In the genomic region with DNA sequence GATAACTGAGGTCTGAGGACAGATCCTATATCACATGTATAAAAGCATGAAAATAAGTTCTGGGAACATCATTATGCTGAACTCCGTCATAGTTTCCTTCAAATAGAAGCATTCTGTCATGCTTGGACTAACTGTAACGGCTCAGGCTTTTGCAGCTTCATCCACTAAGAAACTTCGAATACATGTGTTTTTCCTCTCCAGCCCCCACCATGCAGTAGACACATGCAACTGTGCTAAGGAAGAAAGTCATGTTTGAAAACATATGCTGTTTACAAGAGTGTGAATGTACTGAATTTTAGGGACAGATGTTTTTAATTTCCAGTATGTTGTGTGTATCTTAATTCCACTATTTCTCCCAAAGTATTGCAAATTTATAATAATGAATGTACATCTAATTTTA, we compare ENCODE assay signal across 23 mouse cellular contexts.
"Had no signal": no experiment of that assay in that cellular context is flagged by ENCODE, and none has a peak within 500 bp of the region (broad histone marks: within the 10 kb centered on the region; RNA-seq: fewer than 3 reads in every experiment).

No protein-coding gene starts in this region.

- DNase-seq: kidney, adult 2 months; kidney, postnatal 14 days; kidney, postnatal 4 days; liver, postnatal 0 days; lung, embryonic 14.5 days; lung, postnatal 10 days; lung, postnatal 36 days; retina, postnatal 1 day; right cerebral cortex, postnatal 25 days; spleen, adult 18-20 months; thymus, adult 18-20 months; thymus, postnatal 14 days; thymus, postnatal 4 days had no signal

- ATAC-seq: intestine, postnatal 0 days; liver, postnatal 0 days; midbrain, embryonic 13.5 days; midbrain, embryonic 16.5 days had no signal

- H3K4me1 ChIP-seq: midbrain, embryonic 10.5 days had no signal

- H3K27ac ChIP-seq: liver, embryonic 14.5 days; midbrain, embryonic 10.5 days; midbrain, embryonic 13.5 days; neural tube, embryonic 13.5 days had no signal

- H3K4me2 ChIP-seq: limb, embryonic 12.5 days; liver, embryonic 11.5 days; lung, embryonic 14.5 days; midbrain, embryonic 13.5 days; neural tube, embryonic 13.5 days had no signal

- H3K4me3 ChIP-seq: limb, embryonic 12.5 days; megakaryocyte, embryonic 14.5 days; midbrain, embryonic 10.5 days; midbrain, embryonic 13.5 days; myocyte; neural tube, embryonic 13.5 days had no signal

- H3K27me3 ChIP-seq: limb, embryonic 12.5 days; megakaryocyte, embryonic 14.5 days; midbrain, embryonic 13.5 days; neural tube, embryonic 13.5 days had no signal

- H3K9ac ChIP-seq: limb, embryonic 12.5 days; liver, embryonic 14.5 days; liver, postnatal 0 days; lung, embryonic 14.5 days; midbrain, embryonic 13.5 days; neural tube, embryonic 13.5 days had no signal

- H3K9me3 ChIP-seq: limb, embryonic 12.5 days; megakaryocyte, embryonic 14.5 days; midbrain, embryonic 10.5 days; midbrain, embryonic 13.5 days; neural tube, embryonic 13.5 days had no signal
